Mouse (Mus musculus) heart, postnatal 10 days (tissue): ENCODE data around the gene Pate2. TPM values are rescaled to one million over a fixed set of nuclear protein-coding genes. Genes with fewer than 3 reads are reported as not detected.

Source experiments
- DNase-seq, 2 experiments: peaks; one replicate each; pipeline ENCODE4 v3.0.0; 2021
- intact Hi-C: fragments of 180-260 bp; cut with DNase I; formaldehyde crosslinking; loops from one replicate; pipeline ENCODE4 v1.15.1; 2025
- total RNA-seq, 2 experiments: library from RNA; stranded (reverse); gene quantifications; 2 replicates each; pipeline ENCODE4 v1.2.3; 2021

Pate2 gene
- total RNA-seq, 2 experiments from 2014 or later = 0.25 TPM; not detected in 1

- intact Hi-C loops = no loop called here
- DNase-seq = no peak
Observed at GRCm38 (mm10) chr9:35673557-35673956, 103.5 kb downstream of the Pate2 start.

GRCm38 (mm10) chr9:35687013-35687412, 116.9 kb downstream of the Pate2 start, which contains the start of gene Pate1:
Gene Pate1 (minus strand): TSS chr9:35687390.
- intact Hi-C loops = no loop called here
- DNase-seq = peak; percentile 5 to 9

GRCm38 (mm10) chr9:35691924-35692323, 121.8 kb downstream of the Pate2 start:
- no peak for DNase-seq
- intact Hi-C loops = no loop called here

GRCm38 (mm10) chr9:35707265-35707664, 137.2 kb downstream of the Pate2 start:
- intact Hi-C loops = loop anchor here (5.0 kb wide), 1 partner anchor 115 kb away; no protein-coding TSS in a partner anchor
- DNase-seq = no peak

Other genes with a start within 250 kb of the Pate2 start
- 10 to 100 TPM; 19.7 to 31.2 TPM for gene Cdon, start 149.2 kb upstream of the Pate2 start, total RNA-seq
- not detected for gene Gm1113, start 52.0 kb upstream of the Pate2 start, total RNA-seq
- under 1 TPM in 1 of 2 experiments, not detected in 1; 0.02 TPM for gene Ddx25, start 11.8 kb upstream of the Pate2 start, total RNA-seq
- gene Pus3, start 11.7 kb upstream of the Pate2 start, total RNA-seq = 1 to 10 TPM; 7.4 to 8.4 TPM
- gene Hyls1, start 114 bp downstream of the Pate2 start, total RNA-seq = 1 to 10 TPM; 3.5 to 4.5 TPM
- not detected for gene Pate4, start 41.7 kb downstream of the Pate2 start, total RNA-seq
- not detected for gene Pate3, start 77.9 kb downstream of the Pate2 start, total RNA-seq
- not detected for gene Pate1, start 117.1 kb downstream of the Pate2 start, total RNA-seq
- not detected for gene Gm17677, start 170.8 kb downstream of the Pate2 start, total RNA-seq
- gene Gm17727, start 207.8 kb downstream of the Pate2 start, total RNA-seq = not detected
- gene Gm27235, start 219.8 kb downstream of the Pate2 start, total RNA-seq = not detected
- gene D730048I06Rik, start 219.8 kb downstream of the Pate2 start, total RNA-seq = not detected